Mouse (Mus musculus): Measurements from ENCODE around the gene Tbl2. TPM values are rescaled to one million over a fixed set of nuclear protein-coding genes. Genes with fewer than 3 reads are reported as not detected.

Tbl2 gene
- polyA plus RNA-seq (2015; fragmentation: Nextera tagmentation; extraction: Ambion mirVana): 13.1 and 13.7 TPM in 2 replicates

GRCm38 (mm10) chr5:135149053-135149819 lies at the start of gene Tbl2:
Tbl2 (plus strand) TSS chr5:135149657.
- DNase-seq (ENCODE audit: low spot score): peak; percentile 100

GRCm38 (mm10) chr5:135100981-135101380 lies 48.5 kb upstream of the Tbl2 start:
- DNase-seq (ENCODE audit: low spot score): no peak

GRCm38 (mm10) chr5:135103999-135104660 lies 45.3 kb upstream of the Tbl2 start:
- DNase-seq (ENCODE audit: low spot score): peak; percentile 17

GRCm38 (mm10) chr5:135106758-135107256 lies 42.6 kb upstream of the Tbl2 start:
- DNase-seq (ENCODE audit: low spot score): peak; percentile 87

- DNase-seq (ENCODE audit: low spot score): peak; percentile 37
Measured at GRCm38 (mm10) chr5:135107521-135108501, 41.6 kb upstream of the Tbl2 start.

GRCm38 (mm10) chr5:135109017-135109416 lies 40.4 kb upstream of the Tbl2 start:
- no peak for DNase-seq (ENCODE audit: low spot score)

GRCm38 (mm10) chr5:135109426-135109825 lies 40.0 kb upstream of the Tbl2 start:
- no peak for DNase-seq (ENCODE audit: low spot score)

- peak; percentile 19 for DNase-seq (ENCODE audit: low spot score)
Measured at GRCm38 (mm10) chr5:135109976-135110375, 39.5 kb upstream of the Tbl2 start.

- DNase-seq (ENCODE audit: low spot score): no peak
Measured at GRCm38 (mm10) chr5:135113782-135114181, 35.7 kb upstream of the Tbl2 start.

- no peak for DNase-seq (ENCODE audit: low spot score)
Measured at GRCm38 (mm10) chr5:135115241-135115640, 34.2 kb upstream of the Tbl2 start.

GRCm38 (mm10) chr5:135118589-135119081 lies 30.8 kb upstream of the Tbl2 start:
- DNase-seq (ENCODE audit: low spot score): peak; percentile 57

- DNase-seq (ENCODE audit: low spot score): peak; percentile 27
Measured at GRCm38 (mm10) chr5:135120753-135121152, 28.7 kb upstream of the Tbl2 start.

GRCm38 (mm10) chr5:135126121-135126520 lies 23.3 kb upstream of the Tbl2 start:
- DNase-seq (ENCODE audit: low spot score): no peak

GRCm38 (mm10) chr5:135127669-135128068 lies 21.8 kb upstream of the Tbl2 start:
- DNase-seq (ENCODE audit: low spot score): no peak

- no peak for DNase-seq (ENCODE audit: low spot score)
Measured at GRCm38 (mm10) chr5:135129747-135130146, 19.7 kb upstream of the Tbl2 start.

- DNase-seq (ENCODE audit: low spot score): peak; percentile 90
Measured at GRCm38 (mm10) chr5:135133736-135134405, 15.6 kb upstream of the Tbl2 start.

- peak; percentile 51 for DNase-seq (ENCODE audit: low spot score)
Measured at GRCm38 (mm10) chr5:135134534-135134933, 14.9 kb upstream of the Tbl2 start.

GRCm38 (mm10) chr5:135139881-135140280 lies 9.6 kb upstream of the Tbl2 start:
- DNase-seq (ENCODE audit: low spot score): no peak

- no peak for DNase-seq (ENCODE audit: low spot score)
Measured at GRCm38 (mm10) chr5:135144469-135144868, 5.0 kb upstream of the Tbl2 start.

GRCm38 (mm10) chr5:135145532-135145931 lies 3.9 kb upstream of the Tbl2 start:
- DNase-seq (ENCODE audit: low spot score): no peak
